Mouse (Mus musculus) mouse trophoblast stem cell (cell line): Measurements from ENCODE around the gene Mocs1.

Source experiments
- in situ Hi-C, 2 experiments: fragments of 300-500 bp; cut with MseI, MboI; formaldehyde crosslinking; loops; 2 replicates in 1 of 2; 3 replicates in 1 of 2; pipeline ENCODE4 v1.15.1; 2025

The Mocs1 gene

GRCm38 (mm10) chr17:49428239-49428688 is at the start of gene Mocs1:
Gene Mocs1 (plus strand): TSS chr17:49428362.
- in situ Hi-C loops = no loop called here

GRCm38 (mm10) chr17:49379645-49380044 is 48.5 kb upstream of the Mocs1 start:
- in situ Hi-C loops = no loop called here

- in situ Hi-C loops = no loop called here
Observed at GRCm38 (mm10) chr17:49384217-49384943, 43.8 kb upstream of the Mocs1 start.

- in situ Hi-C loops = no loop called here
Observed at GRCm38 (mm10) chr17:49387741-49388140, 40.4 kb upstream of the Mocs1 start.

GRCm38 (mm10) chr17:49392751-49393150 is 35.4 kb upstream of the Mocs1 start:
- in situ Hi-C loops = loop anchor here in 1 of 2 experiments (10.0 kb wide), 1 partner anchor 128 kb away; no protein-coding TSS in a partner anchor

GRCm38 (mm10) chr17:49394836-49395235 is 33.3 kb upstream of the Mocs1 start:
- in situ Hi-C loops = loop anchor here in 1 of 2 experiments (10.0 kb wide), 1 partner anchor 130 kb away; no protein-coding TSS in a partner anchor

GRCm38 (mm10) chr17:49399605-49400004 is 28.6 kb upstream of the Mocs1 start:
- in situ Hi-C loops = loop anchor here (10.0 kb wide), 2 partner anchors 125 to 135 kb away; no protein-coding TSS in a partner anchor

GRCm38 (mm10) chr17:49400130-49400529 is 28.0 kb upstream of the Mocs1 start:
- in situ Hi-C loops = loop anchor here in 1 of 2 experiments (10.0 kb wide), 1 partner anchor 125 kb away; no protein-coding TSS in a partner anchor

- in situ Hi-C loops = loop anchor here in 1 of 2 experiments (10.0 kb wide), 1 partner anchor 128 kb away; no protein-coding TSS in a partner anchor
Observed at GRCm38 (mm10) chr17:49403151-49403550, 25.0 kb upstream of the Mocs1 start.

GRCm38 (mm10) chr17:49405927-49406326 is 22.2 kb upstream of the Mocs1 start:
- in situ Hi-C loops = loop anchor here in 1 of 2 experiments (10.0 kb wide), 1 partner anchor 131 kb away; no protein-coding TSS in a partner anchor

- in situ Hi-C loops = no loop called here
Observed at GRCm38 (mm10) chr17:49412974-49413373, 15.2 kb upstream of the Mocs1 start.

- in situ Hi-C loops = no loop called here
Observed at GRCm38 (mm10) chr17:49413554-49413953, 14.6 kb upstream of the Mocs1 start.

- in situ Hi-C loops = no loop called here
Observed at GRCm38 (mm10) chr17:49416228-49416627, 11.9 kb upstream of the Mocs1 start.

GRCm38 (mm10) chr17:49419813-49420212 is 8.3 kb upstream of the Mocs1 start:
- in situ Hi-C loops = no loop called here

GRCm38 (mm10) chr17:49422286-49423066 is 5.7 kb upstream of the Mocs1 start:
- in situ Hi-C loops = no loop called here

GRCm38 (mm10) chr17:49423067-49423325 is 5.2 kb upstream of the Mocs1 start:
- in situ Hi-C loops = no loop called here

GRCm38 (mm10) chr17:49423872-49424271 is 4.3 kb upstream of the Mocs1 start:
- in situ Hi-C loops = no loop called here

GRCm38 (mm10) chr17:49427631-49428238 is 427 bp upstream of the Mocs1 start:
- in situ Hi-C loops = no loop called here

- in situ Hi-C loops = no loop called here
Observed at GRCm38 (mm10) chr17:49428751-49429415, 721 bp downstream of the Mocs1 start.

- in situ Hi-C loops = no loop called here
Observed at GRCm38 (mm10) chr17:49429471-49430129, 1.4 kb downstream of the Mocs1 start.

GRCm38 (mm10) chr17:49430136-49430535 is 2.0 kb downstream of the Mocs1 start:
- in situ Hi-C loops = no loop called here
